Mouse (Mus musculus) kidney, postnatal 0 days (tissue): Measurements from ENCODE around the gene Foxd2. TPM values are rescaled to one million over a fixed set of nuclear protein-coding genes. Genes with fewer than 3 reads are reported as not detected.
A peak's percentile ranks its signal among the peaks of the same experiment; 100 is the strongest.

ENCODE experiments used
- ATAC-seq: fragments of 200-750 bp; cut with Nextera tagmentation; replicated peaks from 2 replicates; pipeline ENCODE4 v1.8.0; 2017; ENCODE audit warnings: low read depth, moderate number of reproducible peaks, moderate TSS enrichment, moderate library complexity; ENCODE audit not compliant: low FRiP score
- DNase-seq: peaks from one replicate; pipeline ENCODE4 v3.0.0-alpha.2; 2016; ENCODE audit warnings: low spot score
- H3K27ac ChIP-seq: fragments of 300-500 bp; sonication (generic); 2 replicates; pipeline ENCODE4 v1.5.1; 2014; ENCODE audit warnings: mild to moderate bottlenecking
- H3K27me3 ChIP-seq: fragments of 300-500 bp; sonication (generic); 2 replicates; pipeline ENCODE4 v1.6.1; 2014; ENCODE audit warnings: low read length, mixed read lengths; ENCODE audit not compliant: insufficient read depth
- H3K36me3 ChIP-seq: fragments of 300-500 bp; sonication (generic); 2 replicates; pipeline ENCODE4 v1.6.1; 2014; ENCODE audit warnings: low read length, mixed read lengths; ENCODE audit not compliant: insufficient read depth
- H3K4me1 ChIP-seq: fragments of 300-500 bp; sonication (generic); replicated peaks from 2 replicates; pipeline ENCODE4 v1.6.1; 2014; ENCODE audit warnings: antibody characterized with exemption, low read length, mixed read lengths; ENCODE audit not compliant: insufficient read depth
- H3K4me2 ChIP-seq: fragments of 300-500 bp; sonication (generic); 2 replicates; pipeline ENCODE4 v1.6.1; 2014; ENCODE audit warnings: mild to moderate bottlenecking, low read length, moderate library complexity, mixed read lengths
- H3K4me3 ChIP-seq: fragments of 300-500 bp; sonication (generic); replicated peaks from 2 replicates; pipeline ENCODE4 v1.5.1; 2014; ENCODE audit warnings: low read depth, low read length
- H3K9ac ChIP-seq: fragments of 300-500 bp; sonication (generic); 2 replicates; pipeline ENCODE4 v1.6.1; 2014; ENCODE audit warnings: low read depth, low read length
- H3K9me3 ChIP-seq: fragments of 300-500 bp; sonication (generic); replicated peaks from 2 replicates; pipeline ENCODE4 v1.6.1; 2016; ENCODE audit warnings: low read length, inconsistent platforms, mixed read lengths
- CTCF ChIP-seq: IDR thresholded peaks from 2 replicates; pipeline ENCODE4 v1.5.1; 2016; ENCODE audit warnings: antibody characterized with exemption, low read depth, mild to moderate bottlenecking, moderate library complexity
- WGBS: fragments of 180-500 bp; shearing (Covaris S2); extraction: QIAGEN DNeasy Blood & Tissue Kit; methylation state at CpG from one replicate; pipeline ENCODE4 v1.1.7; 2014; 5-methylcytosine and 5-hydroxymethylcytosine counted together
- polyA plus RNA-seq: library from polyadenylated mRNA; unstranded; fragments of >200 nt; fragmentation: Nextera tagmentation; extraction: Ambion mirVana; gene quantifications from 2 replicates; pipeline ENCODE4 v1.2.1, GENCODE M21; 2015

Gene Foxd2
- polyA plus RNA-seq, 1 experiment from 2014 or later = 6.3 TPM

DNA sequence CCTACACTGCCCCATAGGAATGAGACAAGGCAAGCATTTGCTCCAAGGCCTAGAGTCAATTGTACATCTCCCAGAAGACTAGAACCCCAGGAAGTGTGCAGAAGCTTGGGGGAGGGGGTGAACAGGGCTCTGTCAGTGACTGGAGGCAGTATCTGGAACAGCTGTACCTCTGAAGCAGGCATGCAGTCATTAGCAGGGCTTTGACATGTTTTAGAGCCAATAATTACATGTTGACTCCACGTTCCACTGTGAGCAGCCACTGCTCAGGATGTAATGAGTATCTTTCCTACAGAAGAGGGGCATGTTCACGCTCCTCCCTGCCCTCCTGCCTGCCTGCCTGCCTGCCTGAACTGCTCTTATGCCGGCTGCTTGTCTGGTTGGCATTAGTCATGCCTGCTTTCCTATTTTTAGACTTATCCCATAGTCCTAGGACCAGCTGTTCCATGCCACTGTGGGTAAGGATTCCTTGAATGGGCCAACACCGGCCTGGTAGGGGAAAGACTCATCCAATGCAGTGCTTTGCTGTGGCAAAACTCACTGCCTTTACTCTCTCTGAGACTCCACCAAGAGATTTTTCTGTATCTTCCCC is 28.9 kb upstream of the Foxd2 start:
- Histone ChIP-seq H3K36me3 (no peaks in the 10 kb centered on the region), H3K9ac (no peak overlapping the region), H3K9me3 (no peaks in the 10 kb centered on the region), H3K4me3 (no peak overlapping the region), H3K27ac (no peak overlapping the region), H3K27me3 (no peaks in the 10 kb centered on the region), H3K4me1 (0 out of 2 replicates have a peak, but pooled peaks cover 5% of the 10 kb centered on the region), H3K4me2 (no peak overlapping the region)
- DNase-seq = no peak
- WGBS = 72% methylated on average over 4 of the region's 4 CpGs
- ATAC-seq = no peak
- TF ChIP-seq CTCF = no peak

GRCm38 (mm10) chr4:114934188-114934587 is 25.5 kb upstream of the Foxd2 start:
- Histone ChIP-seq H3K9me3 (no peaks in the 10 kb centered on the region), H3K4me3 (no peak overlapping the region), H3K27me3 (no peaks in the 10 kb centered on the region), H3K36me3 (no peaks in the 10 kb centered on the region), H3K9ac (no peak overlapping the region), H3K4me2 (no peak overlapping the region), H3K27ac (no peak overlapping the region), H3K4me1 (no peaks in the 10 kb centered on the region)
- DNase-seq (no peak), ATAC-seq (no peak)
- no peak for TF ChIP-seq CTCF
- 81% methylated on average over 6 of the region's 6 CpGs for WGBS

DNA sequence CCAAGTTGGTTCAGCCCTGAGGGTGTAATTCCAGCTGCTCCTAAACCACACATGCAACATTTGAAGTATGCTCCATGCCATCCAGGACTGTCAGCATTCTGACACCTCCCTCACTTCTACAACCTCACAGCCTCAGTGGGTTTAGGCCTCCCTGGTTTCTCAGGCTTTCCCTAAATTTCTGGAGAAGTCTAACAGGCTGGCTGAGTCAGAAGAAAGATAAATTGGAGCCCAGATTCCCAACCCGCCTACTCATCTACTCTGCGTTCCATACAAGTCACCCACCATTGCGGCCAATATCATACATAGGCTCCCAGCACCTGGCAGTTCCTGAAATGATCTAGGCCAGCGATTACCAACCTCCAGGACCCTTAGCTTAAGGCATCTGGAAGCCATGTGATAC is 24.1 kb upstream of the Foxd2 start:
- ATAC-seq = no peak
- no peak for TF ChIP-seq CTCF
- DNase-seq = no peak
- WGBS = 94% methylated on average over 4 of the region's 4 CpGs
- H3K9ac ChIP-seq = no peak overlapping the region
- H3K27ac ChIP-seq = no peak overlapping the region
- no peaks in the 10 kb centered on the region for H3K36me3 ChIP-seq
- peaks cover 10% of the 10 kb centered on the region for H3K27me3 ChIP-seq
- no peak overlapping the region for H3K4me3 ChIP-seq
- H3K9me3 ChIP-seq = no peaks in the 10 kb centered on the region
- no peaks in the 10 kb centered on the region for H3K4me1 ChIP-seq
- no peak overlapping the region for H3K4me2 ChIP-seq

DNA sequence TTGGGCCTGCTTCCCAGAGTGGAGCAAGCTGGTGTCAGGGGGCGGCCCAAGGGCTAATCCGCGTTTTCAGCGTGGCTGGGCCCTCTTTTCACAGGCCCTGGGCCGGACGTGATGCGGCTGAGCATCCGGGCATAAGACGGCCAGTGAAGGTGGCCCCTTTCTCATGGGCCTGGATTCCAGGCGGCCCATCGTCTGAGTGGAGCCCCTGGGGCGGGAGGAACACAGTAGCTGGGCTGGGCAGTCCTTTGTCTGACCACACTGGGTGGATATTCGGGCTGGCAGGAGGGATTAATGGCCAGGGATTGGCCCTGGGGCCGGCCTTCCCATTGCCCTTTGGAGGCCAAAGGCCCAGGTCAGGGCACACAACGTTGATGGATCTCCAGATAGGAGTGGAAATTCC is 20.5 kb upstream of the Foxd2 start:
- Histone ChIP-seq H3K4me1 (peaks cover 7% of the 10 kb centered on the region; the same call in 1 of the 2 replicates), H3K27me3 (peaks cover 45% of the 10 kb centered on the region), H3K27ac (no peak overlapping the region), H3K9me3 (no peaks in the 10 kb centered on the region), H3K9ac (no peak overlapping the region), H3K4me2 (no peak overlapping the region), H3K36me3 (no peaks in the 10 kb centered on the region), H3K4me3 (no peak overlapping the region)
- no peak for DNase-seq
- ATAC-seq = no peak
- TF ChIP-seq CTCF = no peak
- 42% methylated on average over 15 of the region's 15 CpGs for WGBS

- no peaks in the 10 kb centered on the region for H3K36me3 ChIP-seq
- H3K27ac ChIP-seq = no peak within 1 kb of the TSS
- H3K27me3 ChIP-seq = peaks cover 61% of the 10 kb centered on the region
- DNase-seq (no peak), ATAC-seq (no peak)
- H3K4me1 ChIP-seq = peaks cover 7% of the 10 kb centered on the region; the same call in 1 of the 2 replicates
- no peaks in the 10 kb centered on the region for H3K9me3 ChIP-seq
- WGBS = 1% methylated on average over 23 of the region's 25 CpGs
- no peak for TF ChIP-seq CTCF
- 0 out of 2 replicates have a peak within 1 kb of the TSS, but pooled peaks have one; percentile 32 for H3K9ac ChIP-seq
- peak within 1 kb of the TSS; percentile 41 for H3K4me3 ChIP-seq
- peak within 1 kb of the TSS; percentile 71 for H3K4me2 ChIP-seq
These were observed 17.2 kb upstream of the Foxd2 start, which contains the start of gene Foxe3 for GRCm38 (mm10) chr4:114925917-114926312. Gene Foxe3, minus strand, starts transcription at chr4:114926013.

- H3K9ac ChIP-seq = 0 out of 2 replicates have a peak overlapping the region, but pooled peaks have one; percentile 32
- WGBS = 1% methylated on average over 121 of the region's 125 CpGs
- DNase-seq = peak; percentile 44
These were observed 16.6 kb upstream of the Foxd2 start for GRCm38 (mm10) chr4:114924971-114925916.

More at GRCm38 (mm10) chr4:114924971-114925916, 16.6 kb upstream of the Foxd2 start:
- Histone ChIP-seq H3K27me3 (peaks cover 61% of the 10 kb centered on the region), H3K4me2 (peak overlapping the region; percentile 71), H3K36me3 (no peaks in the 10 kb centered on the region), H3K9me3 (no peaks in the 10 kb centered on the region), H3K27ac (no peak overlapping the region), H3K4me1 (peaks cover 7% of the 10 kb centered on the region; the same call in 1 of the 2 replicates), H3K4me3 (peak overlapping the region; percentile 41)
- ATAC-seq = peak; percentile 46
- TF ChIP-seq CTCF = peak; percentile 3; the same call in 1 of the 2 replicates
